Mouse (Mus musculus): ENCODE data around the gene Dmtf1. TPM values are rescaled to one million over a fixed set of nuclear protein-coding genes. Genes with fewer than 3 reads are reported as not detected.

The Dmtf1 gene
- polyA plus RNA-seq (2012; rRNA removed) = 0.61 and 1.3 TPM in 2 replicates

DNA sequence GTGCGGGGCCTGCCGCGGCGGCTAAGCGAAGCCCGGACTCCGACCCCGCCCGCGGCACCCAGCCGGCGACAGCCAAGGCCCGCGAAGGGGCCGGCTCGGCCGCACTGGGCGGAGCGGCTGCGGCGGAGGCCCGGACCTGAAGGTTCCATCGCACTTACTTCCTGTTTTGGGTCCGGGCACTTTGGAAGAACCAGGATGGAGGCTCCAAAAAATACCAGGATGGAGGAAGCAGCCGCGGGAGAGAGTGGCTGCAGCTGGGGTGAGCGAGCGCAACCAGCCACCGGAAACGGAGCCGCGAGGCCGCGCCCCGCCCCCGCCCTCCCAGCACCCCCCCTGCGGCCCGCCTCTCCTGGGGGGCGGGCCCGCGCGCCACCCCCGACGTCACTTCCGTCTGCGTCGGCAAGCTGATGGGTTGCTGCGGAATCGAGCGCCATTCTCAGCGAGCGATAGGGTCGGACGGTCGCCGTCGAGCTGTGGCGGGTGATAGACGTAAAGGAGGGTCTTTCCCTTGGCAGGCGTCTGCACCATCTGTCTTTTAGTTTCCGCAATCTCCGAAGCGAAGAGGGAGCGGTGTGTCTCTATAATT lies at the start of gene Dmtf1:
Dmtf1 (minus strand) TSS at position 321 of the 586 bp plus-strand sequence.

DNA sequence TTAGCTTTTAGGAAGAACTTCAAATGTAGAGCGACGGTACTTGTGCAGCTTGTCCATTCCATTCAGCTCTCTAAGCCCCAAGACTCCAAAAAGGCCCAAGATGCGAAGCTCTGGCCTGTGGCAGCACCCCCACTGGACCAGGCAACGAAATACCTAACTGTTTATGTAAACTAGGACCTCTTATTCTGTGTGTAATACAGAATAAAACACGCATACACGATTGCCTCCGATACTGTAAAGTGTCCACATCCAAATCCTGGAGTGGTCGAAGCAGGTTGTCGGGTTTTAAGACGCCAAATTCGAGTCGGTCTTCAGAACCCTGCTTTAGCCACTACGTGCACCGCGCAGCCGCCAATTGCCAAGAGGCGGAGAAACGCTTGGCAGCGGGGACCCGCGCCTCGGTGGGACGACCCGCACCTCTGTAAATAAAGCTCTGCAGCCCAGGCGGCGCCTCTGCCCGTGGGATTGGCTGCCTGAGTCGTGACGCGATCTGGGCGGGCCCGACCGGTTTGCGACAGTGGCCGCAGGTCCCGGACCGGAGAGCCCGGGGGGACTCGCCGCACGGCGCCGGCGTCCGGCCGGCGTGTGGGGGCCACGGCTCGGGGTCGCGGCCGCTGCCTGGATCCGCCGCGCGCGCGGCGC lies 61.2 kb downstream of the Dmtf1 start, which contains the start of gene Tmem243:
Tmem243 (plus strand) TSS at position 462 of the 642 bp plus-strand sequence.

Other genes with a start within 250 kb of the Dmtf1 start
- 2.4 and 3.4 TPM in 2 replicates for gene Crot, start 164.5 kb downstream of the Dmtf1 start, polyA plus RNA-seq (2012; rRNA removed)
- 3.6 and 4.9 TPM in 2 replicates for gene Tmem243, start 61.1 kb downstream of the Dmtf1 start, polyA plus RNA-seq (2012; rRNA removed)
- 0.39 and 0.47 TPM in 2 replicates for gene 9330182L06Rik, start 104.3 kb upstream of the Dmtf1 start, polyA plus RNA-seq (2012; rRNA removed)